Comparison of ENCODE assay signal across 8 mouse cellular contexts in the genomic region with DNA sequence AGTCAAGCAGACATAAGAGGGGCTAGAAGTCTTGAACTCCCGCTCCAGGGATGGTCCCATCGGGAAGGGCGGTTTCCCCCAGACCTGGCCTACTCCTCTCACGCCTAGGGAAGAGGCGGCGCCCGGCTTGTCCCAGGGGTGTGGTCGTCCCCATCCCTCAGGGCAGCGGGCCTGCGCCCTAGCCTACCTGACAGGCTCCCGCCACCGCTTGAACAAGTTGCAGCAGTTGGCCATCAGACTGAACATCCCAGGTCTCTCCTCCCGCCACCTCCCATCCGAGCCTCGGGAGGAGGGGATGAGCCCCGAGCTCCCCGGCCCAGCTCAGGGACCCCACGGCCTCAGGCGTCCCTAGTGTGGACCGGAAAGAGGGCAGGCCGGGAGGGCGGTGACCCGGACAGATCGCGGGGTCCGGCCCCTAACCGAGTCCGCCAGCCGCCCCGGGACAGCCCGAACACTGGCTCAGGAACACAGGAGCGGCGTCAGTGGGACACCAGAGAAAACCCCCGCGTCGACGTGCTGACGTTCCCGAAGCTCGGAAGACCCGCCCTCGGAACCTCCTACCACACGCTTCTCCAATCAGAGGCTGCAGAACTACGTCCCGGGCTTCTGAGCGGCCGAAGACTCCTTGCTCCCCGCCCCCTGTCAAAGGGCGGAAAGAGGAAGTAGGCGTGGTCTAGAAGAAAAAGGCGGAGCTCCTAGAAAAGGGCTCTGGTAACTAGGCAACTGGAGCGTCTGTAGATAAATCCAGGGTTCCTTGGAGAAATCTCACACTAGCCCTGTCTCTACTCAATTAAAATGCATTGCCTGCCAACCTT. TPM values are rescaled to one million over a fixed set of nuclear protein-coding genes. Genes with fewer than 3 reads are reported as not detected.
DNase-seq lines count a peak whose midpoint lies in the region; ATAC-seq and TF ChIP-seq lines count a peak whose summit lies in the region.

A gene (minus strand): TSS at position 543 of the 815 bp plus-strand sequence.

- no peaks in the 10 kb centered on the region for H3K9me3 ChIP-seq in G1E (replicated peaks)
- no peaks in the 10 kb centered on the region for H3K9me3 ChIP-seq in forebrain, embryonic 16.5 days (ENCODE audit: control insufficient read depth, low read length)
- H3K9me3 ChIP-seq in lung, embryonic 14.5 days (ENCODE audit: low read depth, low read length), result no peaks in the 10 kb centered on the region

- H3K4me2 ChIP-seq in forebrain, embryonic 16.5 days (ENCODE audit: low read length), result peak within 1 kb of the TSS; percentile 81
- peak within 1 kb of the TSS; percentile 59 for H3K4me2 ChIP-seq in lung, embryonic 14.5 days

- no peaks in the 10 kb centered on the region for H3K36me3 ChIP-seq in G1E (replicated peaks)
- H3K36me3 ChIP-seq in forebrain, embryonic 16.5 days (ENCODE audit: control insufficient read depth, insufficient read depth), result no peaks in the 10 kb centered on the region
- H3K36me3 ChIP-seq in lung, embryonic 14.5 days (ENCODE audit: insufficient read depth), result no peaks in the 10 kb centered on the region
- H3K36me3 ChIP-seq in thymus, adult 2 months (ENCODE audit: control insufficient read depth, insufficient read depth, low read length), result no peaks in the 10 kb centered on the region

- intact Hi-C loops in heart, postnatal 36 days (cut with DNase I), result no loop called here

- H3K27me3 ChIP-seq in G1E (ENCODE audit: insufficient read depth, low read length), result no peaks in the 10 kb centered on the region
- H3K27me3 ChIP-seq in forebrain, embryonic 16.5 days (replicated peaks; ENCODE audit: control insufficient read depth, insufficient read depth, low read length), result no peaks in the 10 kb centered on the region
- H3K27me3 ChIP-seq in lung, embryonic 14.5 days (ENCODE audit: insufficient read depth, low read length), result no peaks in the 10 kb centered on the region
- no peaks in the 10 kb centered on the region for H3K27me3 ChIP-seq in thymus, adult 2 months (ENCODE audit: control insufficient read depth, insufficient read depth, low read length)

- WGBS in forebrain, embryonic 16.5 days, result under 1% methylated on average over 51 of the region's 52 CpGs
- WGBS in lung, embryonic 14.5 days, result under 1% methylated on average over 50 of the region's 52 CpGs
- under 1% methylated on average over 52 of the region's 52 CpGs for WGBS in olfactory bulb, adult 2 months
- under 1% methylated on average over 52 of the region's 52 CpGs for WGBS in thymus, adult 2 months

- peak within 1 kb of the TSS; percentile 93 for H3K4me3 ChIP-seq in G1E (ENCODE audit: low read depth, low read length)
- peak within 1 kb of the TSS; percentile 92 for H3K4me3 ChIP-seq in forebrain, embryonic 16.5 days (replicated peaks; ENCODE audit: low read length)
- peak within 1 kb of the TSS; percentile 78 for H3K4me3 ChIP-seq in layer of hippocampus, adult 2 months
- H3K4me3 ChIP-seq in lung, embryonic 14.5 days (ENCODE audit: low read depth, low read length), result peak within 1 kb of the TSS; percentile 67
- H3K4me3 ChIP-seq in olfactory bulb, adult 2 months (ENCODE audit: insufficient read depth, low read depth, low read length), result peak within 1 kb of the TSS; percentile 77
- peak within 1 kb of the TSS; percentile 87 for H3K4me3 ChIP-seq in thymus, adult 2 months (ENCODE audit: control insufficient read depth, insufficient read depth, low read length)

- peak within 1 kb of the TSS; percentile 83 for H3K9ac ChIP-seq in forebrain, embryonic 16.5 days (replicated peaks; ENCODE audit: low read depth, low read length)
- peak within 1 kb of the TSS; percentile 68 for H3K9ac ChIP-seq in lung, embryonic 14.5 days

- H3K27ac ChIP-seq in forebrain, embryonic 16.5 days (ENCODE audit: low read length), result 0 out of 2 replicates have a peak within 1 kb of the TSS, but pooled peaks have one; percentile 20
- peak within 1 kb of the TSS; percentile 65 for H3K27ac ChIP-seq in layer of hippocampus, adult 2 months
- peak within 1 kb of the TSS; percentile 46; the same call in 1 of the 2 replicates for H3K27ac ChIP-seq in lung, embryonic 14.5 days (ENCODE audit: low read depth)
- 0 out of 2 replicates have a peak within 1 kb of the TSS, but pooled peaks have one; percentile 0 for H3K27ac ChIP-seq in olfactory bulb, adult 2 months (ENCODE audit: insufficient read depth, low read depth, low read length)
- no peak within 1 kb of the TSS for H3K27ac ChIP-seq in thymus, adult 2 months (ENCODE audit: control insufficient read depth, insufficient read depth, low read length)

- peak; percentile 99 for ATAC-seq in G1E (ENCODE audit: extremely low read depth, insufficient number of reproducible peaks, low FRiP score, poor library complexity, severe bottlenecking)
- peak; percentile 100 for ATAC-seq in forebrain, embryonic 16.5 days
- ATAC-seq in lung, embryonic 14.5 days (ENCODE audit: insufficient read depth), result peak; percentile 100

- TF ChIP-seq POLR2A in olfactory bulb, adult 2 months (IDR thresholded peaks at IDR 0.05; ENCODE audit: insufficient read depth, low read depth, low read length), result peak; percentile 59; the same call in 1 of the 2 replicates
- TF ChIP-seq POLR2A in thymus, adult 2 months (IDR thresholded peaks at IDR 0.05; ENCODE audit: control insufficient read depth, extremely low read depth, insufficient read depth, low read length, poor library complexity), result 0 out of 2 replicates have a peak, but pooled peaks have one; percentile 34

- peak; percentile 72 for DNase-seq in G1E (ENCODE audit: low spot score)
- DNase-seq in cerebellum, adult 18-20 months, result peak; percentile 89 to 97
- peak; percentile 90 to 91 for DNase-seq in heart, postnatal 36 days
- peak; percentile 90 to 98 for DNase-seq in layer of hippocampus, adult 2 months (ENCODE audit: low spot score in 2 of 2)
- peak; percentile 99 for DNase-seq in lung, embryonic 14.5 days
- DNase-seq in thymus, adult 2 months, result peak; percentile 90

- TF ChIP-seq CTCF in G1E (IDR thresholded peaks at IDR 0.05; ENCODE audit: low read depth, low read length), result no peak
- TF ChIP-seq CTCF in layer of hippocampus, adult 2 months (conservative IDR thresholded peaks at IDR 0.05), result no peak
- no peak for TF ChIP-seq CTCF in lung, embryonic 14.5 days (IDR thresholded peaks at IDR 0.05; ENCODE audit: low read depth)
- no peak for TF ChIP-seq CTCF in olfactory bulb, adult 2 months (IDR thresholded peaks at IDR 0.05; ENCODE audit: insufficient read depth, low read depth, low read length)
- no peak; the same call in 1 of the 2 replicates for TF ChIP-seq CTCF in thymus, adult 2 months (IDR thresholded peaks at IDR 0.05; ENCODE audit: borderline replicate concordance, control insufficient read depth, extremely low read depth, insufficient read depth, low read length, poor library complexity)

- H3K4me1 ChIP-seq in G1E (ENCODE audit: insufficient read depth, low read depth, low read length), result peaks cover 23% of the 10 kb centered on the region
- peaks cover 9% of the 10 kb centered on the region for H3K4me1 ChIP-seq in forebrain, embryonic 16.5 days (replicated peaks; ENCODE audit: control insufficient read depth, insufficient read depth, low read length)
- 0 out of 2 replicates have a peak, but pooled peaks cover 9% of the 10 kb centered on the region for H3K4me1 ChIP-seq in lung, embryonic 14.5 days (ENCODE audit: insufficient read depth)
- no peaks in the 10 kb centered on the region for H3K4me1 ChIP-seq in olfactory bulb, adult 2 months (ENCODE audit: control insufficient read depth, insufficient read depth, low read length)
- peaks cover 3% of the 10 kb centered on the region; the same call in 1 of the 2 replicates for H3K4me1 ChIP-seq in thymus, adult 2 months (replicated peaks; ENCODE audit: control insufficient read depth, insufficient read depth, low read length)

RNA-seq across cellular contexts. Expression of the gene that starts here (rescaled TPM):
- total RNA-seq in G1E (2014; fragmentation: Nextera tagmentation) (21.5 and 29.4 TPM in 2 replicates), G1E (2017) (12.3 and 15.6 TPM in 2 replicates)
- 2.7 and 3.0 TPM in 2 replicates for polyA plus RNA-seq in G1E (2012)
- polyA plus RNA-seq in forebrain, embryonic 16.5 days (2015; fragmentation: Nextera tagmentation; extraction: Ambion mirVana), result 22.1 and 28.1 TPM in 2 replicates
- total RNA-seq in heart, postnatal 36 days (2021), result 1 to 10 TPM; 8.2 to 10.0 TPM
- total RNA-seq in layer of hippocampus, adult 2 months (2021), result 10 to 100 TPM in 1 of 2 experiments, 1 to 10 TPM in 1; 9.8 to 11.9 TPM
- 20.0 and 21.4 TPM in 2 replicates for polyA plus RNA-seq in lung, embryonic 14.5 days (2014; fragmentation: Nextera tagmentation; extraction: Ambion mirVana)
- polyA plus RNA-seq in olfactory bulb, adult 2 months (2012; ENCODE audit: insufficient read depth, insufficient read length, low replicate concordance, missing spikeins), result not detected in 2 replicates
- polyA plus RNA-seq in thymus, adult 2 months (2012; rRNA removed), result 3.2 and 3.4 TPM in 2 replicates
